Mouse (Mus musculus): Measurements from ENCODE around the gene Gm4553.
"Not testable (repeated sequence)": the region's sequence is repeated elsewhere in the genome, so short reads cannot be mapped to it uniquely, and the experiment has no call there.

Gene Gm4553

DNA sequence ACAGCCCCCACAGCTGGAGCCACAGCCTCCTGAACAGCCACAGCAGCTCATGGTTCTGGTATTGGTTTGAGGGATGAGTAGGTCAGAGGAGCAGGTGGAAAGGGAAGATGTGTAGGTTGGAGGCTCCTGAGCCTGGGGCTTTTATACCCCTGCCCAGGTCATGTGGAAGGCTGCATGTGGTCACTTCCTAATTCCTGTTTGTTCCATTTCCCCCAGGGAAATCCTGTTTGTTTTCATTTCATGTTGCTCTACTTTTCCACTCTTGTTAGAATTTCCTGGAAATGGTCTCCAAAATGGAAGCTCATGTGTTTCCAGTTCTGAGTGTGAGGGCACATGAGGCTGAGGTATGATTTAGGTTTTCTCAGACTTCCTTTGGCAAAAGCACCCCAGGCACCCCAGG lies at the start of gene Gm4553:
Gm4553 (minus strand) TSS at position 101 of the 400 bp plus-strand sequence.
- not testable (repeated sequence) for DNase-seq (ENCODE audit: low read depth, low spot score)

DNA sequence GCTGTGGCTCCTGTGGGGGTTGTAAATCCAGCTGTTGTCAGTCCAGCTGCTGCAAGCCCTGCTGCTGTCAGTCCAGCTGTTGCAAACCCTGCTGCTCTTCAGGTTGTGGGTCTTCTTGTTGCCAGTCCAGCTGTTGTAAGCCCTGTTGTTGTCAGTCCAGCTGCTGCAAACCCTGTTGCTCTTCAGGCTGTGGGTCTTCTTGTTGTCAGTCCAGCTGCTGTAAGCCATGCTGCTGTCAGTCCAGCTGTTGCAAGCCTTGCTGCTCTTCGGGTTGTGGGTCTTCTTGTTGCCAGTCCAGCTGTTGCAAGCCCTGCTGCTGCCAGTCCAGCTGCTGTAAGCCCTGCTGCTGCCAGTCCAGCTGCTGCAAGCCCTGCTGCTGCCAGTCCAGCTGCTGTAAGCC lies 46.6 kb upstream of the Gm4553 start:
- DNase-seq (ENCODE audit: low read depth, low spot score), result not testable (repeated sequence)

DNA sequence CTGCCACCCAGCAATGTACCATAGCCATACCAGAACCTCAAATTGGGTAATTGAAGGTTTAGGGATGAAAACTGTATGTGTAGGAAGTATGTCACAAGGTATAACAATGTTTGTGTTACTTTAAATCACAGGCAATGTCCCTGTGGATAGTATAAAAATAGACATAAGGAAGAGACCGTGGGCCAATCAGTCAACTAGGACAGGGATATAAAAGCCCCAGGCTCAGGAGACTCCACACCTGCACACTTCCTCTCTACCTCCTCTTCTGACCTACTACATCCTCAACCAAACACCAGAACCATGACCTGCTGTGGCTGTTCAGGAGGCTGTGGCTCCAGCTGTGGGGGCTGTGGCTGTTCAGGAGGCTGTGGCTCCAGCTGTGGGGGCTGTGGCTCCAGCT lies 46.0 kb upstream of the Gm4553 start, which contains the start of gene Gm7579:
Gm7579 (plus strand) TSS at position 301 of the 400 bp plus-strand sequence.
- DNase-seq (ENCODE audit: low read depth, low spot score), result no peak

- not testable (repeated sequence) for DNase-seq (ENCODE audit: low read depth, low spot score)
Observed at GRCm38 (mm10) chr7:142206891-142207290, 41.4 kb upstream of the Gm4553 start.

- DNase-seq (ENCODE audit: low read depth, low spot score), result no peak
Observed at GRCm38 (mm10) chr7:142205488-142205887, 39.9 kb upstream of the Gm4553 start.

DNA sequence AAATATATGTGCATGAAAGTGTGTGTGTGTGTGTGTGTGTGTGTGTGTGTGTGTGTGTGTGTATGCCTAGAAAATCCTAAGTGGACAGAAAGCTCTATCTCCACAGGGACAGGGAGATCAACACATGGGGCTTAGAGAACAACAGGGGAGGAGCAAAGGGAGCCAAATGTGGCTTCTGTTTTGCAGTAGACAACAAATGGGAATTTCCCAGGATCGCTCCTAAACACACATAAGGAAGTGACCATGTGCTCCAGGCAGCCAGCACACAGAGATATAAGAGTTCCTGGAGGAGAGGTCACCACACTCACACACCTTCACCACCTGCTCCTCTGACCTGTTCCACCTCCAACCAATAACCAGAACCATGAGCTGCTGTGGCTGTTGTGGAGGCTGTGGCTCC lies 35.5 kb upstream of the Gm4553 start, which contains the start of gene Krtap5-3:
Krtap5-3 (plus strand) TSS at position 301 of the 400 bp plus-strand sequence.
- no peak for DNase-seq (ENCODE audit: low read depth, low spot score)

DNA sequence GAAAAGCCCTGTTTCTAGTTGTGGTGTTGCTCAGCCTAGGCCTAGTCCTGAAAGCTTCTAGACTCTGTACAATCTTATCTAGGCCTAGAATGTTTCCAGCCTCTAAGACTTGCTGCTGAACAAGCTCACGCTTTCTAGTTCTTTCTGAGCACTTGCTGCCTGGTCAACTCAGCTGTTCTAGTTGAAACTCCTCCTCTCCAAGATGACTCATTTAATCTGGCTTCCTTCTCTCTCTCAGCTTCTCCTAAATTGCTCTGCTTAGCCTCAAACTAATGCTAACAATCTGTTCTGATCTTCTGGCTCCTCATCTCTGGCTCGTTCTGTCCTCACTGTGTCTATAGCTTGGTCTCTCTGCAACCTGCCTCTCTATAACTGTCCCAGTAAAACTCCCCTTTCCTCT lies 33.2 kb upstream of the Gm4553 start:
- no peak for DNase-seq (ENCODE audit: low read depth, low spot score)

DNA sequence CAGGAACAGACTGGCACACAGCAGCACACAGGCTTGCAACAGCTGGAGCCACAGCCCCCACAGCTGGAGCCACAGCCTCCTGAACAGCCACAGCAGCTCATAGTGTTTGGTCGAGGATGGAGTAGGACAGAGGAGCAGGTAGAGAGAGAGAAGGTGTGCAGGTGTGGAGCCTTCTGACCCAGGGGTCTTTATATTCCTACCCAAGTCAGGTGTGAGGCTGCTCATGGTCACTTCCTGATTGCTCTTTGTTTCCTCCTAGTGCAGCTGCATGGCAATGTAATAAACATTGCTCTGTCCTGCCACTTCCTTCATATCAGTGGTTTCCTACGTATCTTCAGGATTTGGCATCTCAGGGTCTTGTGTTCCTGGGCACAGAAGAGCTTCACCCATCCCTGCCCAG lies 24.8 kb upstream of the Gm4553 start, which contains the start of gene Gm10153:
Gm10153 (minus strand) TSS at position 101 of the 400 bp plus-strand sequence.
- no peak for DNase-seq (ENCODE audit: low read depth, low spot score)

DNA sequence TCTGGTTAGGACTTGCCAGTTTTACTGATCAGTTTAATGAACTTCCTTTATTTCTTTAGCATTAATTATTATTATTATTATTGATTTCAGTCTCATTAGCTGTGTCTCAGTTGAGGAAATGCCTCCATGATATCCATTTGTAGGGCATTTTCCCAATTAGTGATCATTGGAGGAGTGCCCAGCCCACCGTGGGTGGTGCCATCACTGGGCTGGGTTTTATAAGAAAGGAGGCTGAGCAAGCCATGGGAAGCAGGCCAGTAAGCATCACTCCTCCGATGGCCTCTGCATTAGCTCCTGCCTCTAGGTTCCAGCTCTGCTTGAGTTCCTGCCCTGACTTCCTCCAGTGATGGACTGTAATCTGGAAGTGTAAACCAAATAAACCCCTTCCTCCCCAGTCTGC lies 22.6 kb upstream of the Gm4553 start:
- no peak for DNase-seq (ENCODE audit: low read depth, low spot score)

DNA sequence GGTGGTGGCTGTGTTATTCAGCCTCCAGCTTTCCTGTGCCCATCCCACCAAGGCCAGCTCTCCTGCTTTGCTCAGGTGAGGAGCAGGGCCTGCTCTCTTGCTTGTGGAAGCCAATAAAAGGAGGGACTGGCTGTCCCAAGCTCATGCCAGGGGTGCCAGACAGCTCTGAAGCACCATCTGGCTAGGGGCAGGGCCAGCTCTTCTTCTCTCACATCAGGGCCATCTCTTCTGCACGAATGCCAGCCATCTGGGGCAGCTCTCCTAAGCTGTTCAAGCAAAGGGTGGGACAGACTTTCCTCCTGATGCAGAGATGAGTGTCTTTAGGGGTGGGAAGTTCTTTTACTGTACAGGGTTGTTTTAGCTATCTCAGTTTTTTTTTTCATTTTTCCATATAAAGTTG lies 15.5 kb upstream of the Gm4553 start:
- DNase-seq (ENCODE audit: low read depth, low spot score), result no peak

DNA sequence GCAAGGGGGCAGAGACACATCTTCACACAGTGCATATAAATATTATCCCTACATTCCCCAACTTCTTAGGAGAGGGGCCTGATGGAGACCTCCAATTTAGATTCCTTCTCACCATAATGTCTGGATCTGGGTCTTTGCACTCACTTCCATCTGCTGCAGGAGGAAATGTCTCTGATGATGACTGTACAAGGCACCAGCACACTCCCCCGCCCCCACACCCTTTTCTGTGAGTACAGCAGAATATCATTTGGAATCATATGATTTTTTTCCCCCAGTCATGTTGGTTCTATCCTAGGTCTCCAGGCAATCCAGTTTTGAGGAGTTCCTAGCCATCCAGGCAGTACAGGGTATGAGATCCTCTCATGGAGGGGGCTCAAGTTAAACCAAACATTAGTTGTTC lies 13.1 kb upstream of the Gm4553 start:
- no peak for DNase-seq (ENCODE audit: low read depth, low spot score)

DNA sequence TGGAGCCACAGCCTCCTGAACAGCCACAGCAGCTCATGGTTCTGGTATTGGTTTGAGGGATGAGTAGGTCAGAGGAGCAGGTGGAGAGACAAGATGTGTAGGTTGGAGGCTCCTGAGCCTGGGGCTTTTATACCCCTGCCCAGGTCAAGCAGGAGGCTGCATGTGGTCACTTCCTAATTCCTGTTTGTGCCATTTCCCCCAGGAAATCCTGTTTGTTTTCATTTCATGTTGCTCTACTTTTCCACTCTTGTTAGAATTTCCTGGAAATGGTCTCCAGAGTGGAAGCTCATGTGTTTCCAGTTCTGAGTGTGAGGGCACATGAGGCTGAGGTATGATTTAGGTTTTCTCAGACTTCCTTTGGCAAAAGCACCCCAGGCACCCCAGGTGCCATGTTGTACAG lies 10.4 kb upstream of the Gm4553 start, which contains the start of gene Krtap5-2:
Krtap5-2 (minus strand) TSS at position 101 of the 400 bp plus-strand sequence.
- not testable (repeated sequence) for DNase-seq (ENCODE audit: low read depth, low spot score)

DNA sequence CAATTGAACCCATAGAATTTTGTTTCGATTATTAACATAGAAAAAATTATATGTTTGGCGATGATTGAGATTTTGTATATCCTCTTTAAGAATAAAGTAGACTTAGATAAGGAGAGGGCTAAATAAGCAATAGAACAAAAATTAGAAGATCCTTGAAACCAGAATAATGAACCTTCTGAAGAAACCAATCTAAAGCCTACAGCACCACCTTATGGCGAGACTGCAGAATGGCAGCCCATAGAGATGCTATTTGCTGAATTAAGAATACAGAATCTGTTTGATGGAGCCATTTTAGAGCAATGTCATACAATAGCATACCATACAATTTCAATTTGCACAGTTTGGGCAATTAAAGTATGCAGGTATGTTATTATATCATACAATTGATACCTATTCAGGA lies 4.3 kb upstream of the Gm4553 start:
- DNase-seq (ENCODE audit: low read depth, low spot score), result peak; percentile 31

DNA sequence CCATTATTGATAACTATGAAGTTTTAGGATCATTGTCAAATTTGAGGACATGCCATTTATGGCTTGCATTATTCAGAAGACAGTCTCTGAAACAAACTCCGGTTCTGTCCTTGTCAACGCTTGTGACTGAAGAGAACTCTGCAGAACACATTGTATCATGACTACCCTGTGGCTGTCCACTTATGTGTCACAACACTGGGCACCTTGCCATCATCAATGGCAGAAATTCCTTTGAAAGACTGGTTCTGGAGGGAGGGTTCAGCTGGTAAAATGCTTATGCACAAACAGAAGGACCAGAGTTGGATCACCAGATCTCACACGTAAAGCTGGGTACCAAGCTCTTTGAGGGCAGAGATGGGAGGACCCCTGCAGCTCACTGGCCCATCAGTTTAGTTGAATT lies 6.2 kb downstream of the Gm4553 start:
- DNase-seq (ENCODE audit: low read depth, low spot score), result no peak

DNA sequence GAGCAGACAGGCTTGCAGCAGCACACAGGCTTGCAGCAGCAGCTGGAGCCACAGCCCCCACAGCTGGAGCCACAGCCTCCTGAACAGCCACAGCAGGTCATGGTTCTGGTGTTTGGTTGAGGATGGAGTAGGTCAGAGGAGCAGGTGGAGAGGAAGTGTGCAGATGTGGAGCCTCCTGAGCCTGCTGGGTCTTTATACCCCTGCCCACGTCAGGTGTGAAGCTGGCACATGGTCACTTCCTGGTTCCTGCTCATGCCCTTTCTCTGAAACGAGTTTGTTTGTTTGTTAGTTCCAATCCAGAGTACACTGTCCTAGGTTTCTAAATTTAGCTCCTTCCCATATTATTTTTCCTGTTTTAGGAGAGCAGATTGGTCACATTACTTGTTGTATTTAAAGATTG lies 8.5 kb downstream of the Gm4553 start, which contains the start of gene Gm29735:
Gm29735 (minus strand) TSS at position 101 of the 400 bp plus-strand sequence.
- not testable (repeated sequence) for DNase-seq (ENCODE audit: low read depth, low spot score)

DNA sequence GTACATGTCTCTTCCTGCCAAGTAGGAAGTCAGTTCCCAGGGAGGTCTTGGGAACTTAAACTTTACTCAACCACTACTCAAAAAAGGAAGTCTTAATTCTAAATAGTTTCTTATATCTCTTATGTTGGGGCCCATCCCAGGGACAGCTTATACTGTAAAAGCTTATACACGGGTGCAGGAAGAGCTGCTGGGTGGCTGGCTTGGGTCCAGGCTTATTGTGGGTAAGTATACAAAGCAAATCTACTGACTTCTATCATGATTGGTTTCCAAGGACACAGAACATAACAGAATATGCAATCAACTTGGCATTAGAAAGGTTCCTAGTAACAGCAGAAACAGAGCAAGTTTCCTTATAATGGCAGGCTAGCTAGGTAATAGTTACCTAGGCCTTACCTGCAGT lies 10.2 kb downstream of the Gm4553 start:
- no peak for DNase-seq (ENCODE audit: low read depth, low spot score)

DNA sequence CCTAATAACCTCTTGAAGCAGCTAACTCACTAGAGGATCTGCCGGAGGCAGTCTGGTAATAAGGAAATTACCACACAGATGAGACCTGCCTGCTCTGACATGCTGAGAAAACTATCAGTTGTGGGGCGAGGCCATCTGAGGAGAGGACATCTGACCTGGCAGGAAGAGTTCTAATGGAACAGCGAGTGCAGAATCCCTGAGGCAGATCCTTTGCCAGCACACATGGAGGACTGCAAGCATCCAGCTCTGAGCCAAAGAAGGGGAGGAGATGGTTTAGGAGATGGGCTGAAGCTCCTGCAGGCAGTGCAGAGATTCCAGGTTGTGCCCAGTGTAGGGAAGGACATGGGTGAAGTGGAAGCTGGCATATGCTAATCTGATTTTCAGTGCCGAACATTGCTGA lies 13.3 kb downstream of the Gm4553 start:
- DNase-seq (ENCODE audit: low read depth, low spot score), result no peak

DNA sequence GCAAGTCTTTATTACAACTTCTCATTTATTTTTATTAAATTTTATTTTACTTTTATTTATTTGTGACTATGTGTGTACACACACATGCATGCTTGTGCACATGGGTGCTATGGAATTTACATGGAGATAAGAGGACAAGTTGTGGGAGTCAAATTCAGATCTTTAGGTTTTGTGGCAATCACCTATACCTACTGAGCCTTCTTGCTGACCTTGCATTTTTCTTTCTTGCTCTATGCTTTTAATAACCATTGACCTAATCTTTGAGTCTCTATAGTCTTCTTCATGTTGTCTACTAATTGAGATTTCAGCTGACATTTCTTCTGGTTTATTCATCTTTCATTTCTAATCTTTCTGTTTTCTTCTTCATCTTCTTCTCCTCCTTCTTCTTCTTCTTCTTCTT lies 16.9 kb downstream of the Gm4553 start:
- DNase-seq (ENCODE audit: low read depth, low spot score), result no peak

DNA sequence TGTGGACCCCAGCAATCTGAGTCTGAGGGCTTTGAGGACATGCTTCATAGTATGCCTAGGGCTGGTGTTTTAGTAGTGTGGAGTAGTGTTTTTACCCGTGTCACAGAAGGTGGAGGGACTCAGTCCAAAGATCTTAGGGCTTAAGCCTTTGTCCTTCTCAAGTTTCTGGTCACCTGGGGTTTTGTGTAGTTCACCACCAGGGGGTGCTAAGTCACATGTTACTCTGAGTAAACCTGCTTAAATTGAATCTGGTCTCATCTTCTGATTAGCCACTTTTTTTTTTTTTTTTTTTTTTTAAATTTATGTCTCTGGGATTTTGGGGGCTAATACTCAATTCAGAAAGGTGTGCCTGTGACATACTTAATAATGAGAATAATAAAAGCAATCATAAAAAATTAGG lies 19.5 kb downstream of the Gm4553 start:
- peak; percentile 78 for DNase-seq (ENCODE audit: low read depth, low spot score)

DNA sequence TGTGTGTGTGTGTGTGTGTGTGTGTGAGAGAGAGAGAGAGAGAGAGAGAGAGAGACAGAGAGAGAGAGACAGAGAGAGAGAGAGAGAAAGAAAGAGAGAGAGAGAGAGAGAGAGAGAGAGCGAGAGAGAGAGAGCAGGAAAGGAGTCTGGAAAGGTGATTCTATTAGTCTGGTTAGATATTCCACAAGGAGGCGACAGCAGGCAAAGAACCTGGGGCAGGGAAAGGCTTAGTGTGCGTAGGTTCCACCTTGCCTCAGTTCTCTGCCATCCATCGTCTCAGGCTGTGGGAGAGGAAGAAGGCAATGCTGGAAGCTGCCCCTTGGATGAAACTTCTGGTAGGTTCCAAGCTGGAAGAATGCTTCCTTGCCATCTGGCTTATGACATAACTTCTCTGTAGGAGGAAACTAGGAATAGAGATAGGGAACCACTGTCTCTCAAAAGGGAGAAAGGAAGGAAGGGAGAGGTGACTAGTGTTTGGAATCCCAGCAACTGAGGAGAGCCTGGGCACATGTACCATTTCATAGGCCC lies 20.1 kb downstream of the Gm4553 start:
- peak; percentile 22 for DNase-seq (ENCODE audit: low read depth, low spot score)

GRCm38 (mm10) chr7:142144507-142144906 lies 21.0 kb downstream of the Gm4553 start, which contains the start of gene Gm45337:
Gene Gm45337 (minus strand): TSS chr7:142144607.
- DNase-seq (ENCODE audit: low read depth, low spot score), result no peak

- not testable (repeated sequence) for DNase-seq (ENCODE audit: low read depth, low spot score)
Observed at GRCm38 (mm10) chr7:142143506-142144010, 22.0 kb downstream of the Gm4553 start.

DNA sequence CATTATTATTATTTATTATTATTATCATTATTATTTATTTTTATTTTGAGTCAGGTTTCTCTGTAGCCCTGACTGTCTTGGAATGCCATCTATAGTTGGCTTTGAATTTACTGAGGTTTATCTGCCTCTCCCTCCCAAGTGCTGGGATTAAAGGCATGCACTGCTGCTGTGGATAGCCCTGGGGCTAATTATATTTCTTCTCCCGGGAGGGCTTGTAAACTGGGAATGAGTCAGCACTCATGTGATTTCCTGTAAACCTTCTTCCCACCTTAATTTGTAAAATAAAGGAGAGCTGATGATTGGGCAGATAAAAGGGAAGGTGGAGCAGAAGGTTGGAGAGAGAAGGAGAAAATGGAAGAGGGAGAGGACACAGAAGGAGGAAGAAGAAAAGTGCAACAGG lies 24.8 kb downstream of the Gm4553 start:
- peak; percentile 45 for DNase-seq (ENCODE audit: low read depth, low spot score)
